Mouse (Mus musculus) midbrain, embryonic 14.5 days (tissue): ENCODE measurements around the gene Myo10. TPM values are rescaled to one million over a fixed set of nuclear protein-coding genes. Genes with fewer than 3 reads are reported as not detected.
A peak's percentile ranks its signal among the peaks of the same experiment; 100 is the strongest.

Experiments used
- ATAC-seq: fragments of 200-750 bp; cut with Nextera tagmentation; 2 replicates; pipeline ENCODE4 v1.8.0; 2017; ENCODE audit warnings: moderate number of reproducible peaks, moderate library complexity; ENCODE audit not compliant: low FRiP score, low TSS enrichment
- DNase-seq: peaks from one replicate; pipeline ENCODE4 v3.0.0-alpha.2; 2015
- H3K27ac ChIP-seq: fragments of 300-500 bp; sonication (generic); replicated peaks from 2 replicates; pipeline ENCODE4 v1.5.1; 2014; ENCODE audit warnings: mild to moderate bottlenecking, low read depth, low read length, moderate library complexity
- H3K27me3 ChIP-seq: fragments of 300-500 bp; sonication (generic); 2 replicates; pipeline ENCODE4 v1.6.1; 2014; ENCODE audit warnings: low read length, control low read depth, mixed read lengths; ENCODE audit not compliant: control insufficient read depth, insufficient read depth
- H3K36me3 ChIP-seq: fragments of 300-500 bp; sonication (generic); 2 replicates; pipeline ENCODE4 v1.6.1; 2014; ENCODE audit warnings: low read length, control low read depth; ENCODE audit not compliant: control insufficient read depth, insufficient read depth
- H3K4me1 ChIP-seq: fragments of 300-500 bp; sonication (generic); 2 replicates; pipeline ENCODE4 v1.6.1; 2014; ENCODE audit warnings: mild to moderate bottlenecking, antibody characterized with exemption, low read length, control low read depth; ENCODE audit not compliant: control insufficient read depth, insufficient read depth
- H3K4me2 ChIP-seq: fragments of 300-500 bp; sonication (generic); 2 replicates; pipeline ENCODE4 v1.6.1; 2014; ENCODE audit warnings: mild to moderate bottlenecking, low read length, moderate library complexity
- H3K4me3 ChIP-seq: fragments of 300-500 bp; sonication (generic); replicated peaks from 2 replicates; pipeline ENCODE4 v1.5.1; 2014; ENCODE audit warnings: low read depth, low read length
- H3K9ac ChIP-seq: fragments of 300-500 bp; sonication (generic); replicated peaks from 2 replicates; pipeline ENCODE4 v1.6.1; 2014; ENCODE audit warnings: mild to moderate bottlenecking, low read length, moderate library complexity
- H3K9me3 ChIP-seq: fragments of 300-500 bp; sonication (generic); 2 replicates; pipeline ENCODE4 v1.6.1; 2016; ENCODE audit warnings: low read length, control low read depth, mixed read lengths; ENCODE audit not compliant: control insufficient read depth
- WGBS: fragments of 180-500 bp; shearing (Covaris S2); extraction: QIAGEN DNeasy Blood & Tissue Kit; methylation state at CpG from one replicate; pipeline ENCODE4 v1.1.7; 2014; 5-methylcytosine and 5-hydroxymethylcytosine counted together
- polyA plus RNA-seq: library from polyadenylated mRNA; unstranded; fragments of >200 nt; fragmentation: Nextera tagmentation; extraction: Ambion mirVana; gene quantifications from 2 replicates; pipeline ENCODE4 v1.2.1, GENCODE M21; 2014

Myo10 gene
- polyA plus RNA-seq, 1 experiment from 2014 or later: 33.6 TPM

DNA sequence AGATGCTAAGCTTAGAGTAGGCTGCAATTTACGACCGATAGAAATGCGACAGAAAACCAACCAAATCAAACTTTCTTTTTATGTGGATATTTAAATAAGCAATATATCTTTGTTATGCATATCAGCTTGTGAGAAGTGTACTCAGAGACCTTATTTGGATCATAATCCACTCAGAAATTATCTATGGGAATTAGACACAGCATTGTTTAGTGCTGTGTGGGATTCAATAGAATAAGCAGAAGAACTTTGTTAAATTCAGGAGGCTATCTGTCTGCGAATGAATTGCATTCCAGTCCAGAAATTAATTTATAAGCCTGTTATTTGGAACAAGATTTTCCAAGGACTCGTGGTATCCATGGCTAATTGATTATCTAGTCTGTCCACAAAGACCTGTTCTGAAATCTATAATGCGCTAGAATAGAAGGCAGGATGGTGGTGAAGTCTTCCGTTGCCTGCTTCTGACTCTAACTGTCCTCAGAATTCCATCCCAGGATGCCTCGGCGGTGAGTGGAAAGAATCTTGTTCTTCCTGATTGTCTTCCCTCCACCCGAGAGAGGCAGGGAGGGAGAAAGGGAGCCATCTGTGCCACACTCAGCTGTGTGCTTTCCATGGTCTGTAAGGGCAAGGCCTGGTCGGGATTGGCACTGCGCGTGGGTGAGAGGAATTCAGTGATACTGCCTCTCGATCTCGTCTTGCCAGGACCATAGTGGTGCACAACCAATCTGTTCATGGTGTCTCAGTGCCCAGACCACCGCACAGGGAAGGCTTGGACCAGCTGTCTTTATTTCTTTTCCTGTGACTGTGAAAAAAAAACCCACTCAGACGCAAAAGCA is 52.0 kb downstream of the Myo10 start:
- Histone ChIP-seq H3K9ac (no peak overlapping the region), H3K4me1 (peaks cover 32% of the 10 kb centered on the region), H3K4me3 (no peak overlapping the region), H3K36me3 (no peaks in the 10 kb centered on the region), H3K27ac (peak overlapping the region; percentile 74), H3K4me2 (no peak overlapping the region), H3K9me3 (no peaks in the 10 kb centered on the region), H3K27me3 (no peaks in the 10 kb centered on the region; the same call in 1 of the 2 replicates)
- DNase-seq (peak; percentile 65), ATAC-seq (peak; percentile 43; the same call in 1 of the 2 replicates)
- WGBS: 32% methylated on average over 17 of the region's 17 CpGs

DNA sequence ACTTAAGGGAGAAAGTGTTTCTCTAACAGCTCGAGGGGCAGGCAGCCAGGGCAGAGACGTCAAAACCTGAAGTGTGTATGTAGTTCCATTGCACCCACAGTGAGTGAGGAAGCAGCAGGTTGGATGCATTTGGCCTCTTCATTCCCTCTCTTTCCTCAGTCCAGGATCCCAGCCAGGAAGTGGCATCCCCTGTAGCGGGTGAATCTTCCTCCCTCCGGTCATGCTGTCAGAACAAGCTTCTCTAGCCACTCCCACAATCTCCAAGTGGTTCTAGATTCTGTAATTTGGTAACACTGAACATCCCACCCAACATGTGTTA is 52.6 kb downstream of the Myo10 start:
- ATAC-seq: no peak
- Histone ChIP-seq H3K4me1 (peaks cover 29% of the 10 kb centered on the region), H3K9ac (no peak overlapping the region), H3K36me3 (no peaks in the 10 kb centered on the region), H3K4me3 (no peak overlapping the region), H3K27ac (peak overlapping the region; percentile 37; the same call in 1 of the 2 replicates), H3K27me3 (no peaks in the 10 kb centered on the region; the same call in 1 of the 2 replicates), H3K4me2 (no peak overlapping the region), H3K9me3 (no peaks in the 10 kb centered on the region)
- 73% methylated on average over 4 of the region's 4 CpGs for WGBS
- DNase-seq: no peak

DNA sequence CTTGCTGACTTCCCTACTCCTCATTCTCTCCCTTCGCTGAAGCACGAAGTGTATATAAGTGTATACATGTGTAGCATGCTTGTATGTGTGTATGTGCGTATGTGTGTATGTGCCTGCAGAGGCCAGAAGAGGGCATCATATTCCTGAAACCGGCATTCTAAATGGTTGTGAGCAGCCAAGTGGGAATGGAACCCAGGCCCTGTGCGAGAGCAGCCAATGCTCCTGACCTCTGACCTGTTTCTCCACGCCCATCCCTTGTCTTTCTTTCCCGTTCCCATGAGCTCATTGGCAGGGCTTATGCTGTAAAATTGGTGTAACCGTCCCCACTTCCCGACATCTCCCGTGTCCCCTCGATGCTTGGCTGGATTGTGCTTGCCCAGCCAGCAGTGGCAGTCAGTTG is 53.0 kb downstream of the Myo10 start:
- Histone ChIP-seq H3K9ac (no peak overlapping the region), H3K4me2 (no peak overlapping the region), H3K36me3 (no peaks in the 10 kb centered on the region), H3K27ac (no peak overlapping the region), H3K9me3 (no peaks in the 10 kb centered on the region), H3K4me1 (peaks cover 32% of the 10 kb centered on the region), H3K4me3 (no peak overlapping the region), H3K27me3 (no peaks in the 10 kb centered on the region; the same call in 1 of the 2 replicates)
- ATAC-seq (no peak), DNase-seq (no peak)
- 83% methylated on average over 11 of the region's 11 CpGs for WGBS

DNA sequence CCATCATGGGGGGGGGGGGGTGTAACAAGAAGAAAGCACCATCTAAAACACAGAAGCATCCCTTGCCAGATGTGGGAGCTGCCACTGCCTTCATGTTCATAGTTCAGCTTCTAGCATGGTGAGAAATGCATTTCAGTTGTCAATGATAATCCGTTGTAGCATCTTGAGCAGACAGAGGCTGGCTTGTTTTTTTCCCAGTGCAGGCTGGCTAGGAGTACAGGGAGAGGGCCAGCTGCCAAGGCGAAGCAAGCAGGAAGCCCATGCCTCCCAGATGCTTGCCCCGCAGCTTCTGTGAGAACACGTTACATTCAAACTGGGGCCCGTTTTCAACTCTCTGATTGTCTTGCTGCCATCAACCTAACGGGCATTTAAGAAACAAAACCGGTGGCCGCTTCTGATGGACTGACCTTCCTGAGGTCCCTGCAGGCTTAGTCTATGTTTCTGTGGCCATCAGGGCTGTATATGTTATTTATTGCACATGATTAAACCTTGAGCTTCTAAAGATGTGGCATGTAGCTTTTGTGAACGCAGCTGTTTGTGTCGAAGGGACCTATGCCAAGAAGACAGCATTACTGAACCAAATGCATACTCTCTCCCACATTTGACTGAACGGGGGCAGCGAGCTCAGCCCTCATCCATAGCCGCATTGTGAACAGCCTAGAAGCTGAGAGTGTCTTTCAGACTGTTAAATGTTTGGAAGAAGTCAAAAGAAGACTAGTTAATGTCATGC is 53.9 kb downstream of the Myo10 start:
- H3K4me3 ChIP-seq: no peak overlapping the region
- H3K9me3 ChIP-seq: no peaks in the 10 kb centered on the region
- no peak overlapping the region for H3K9ac ChIP-seq
- no peaks in the 10 kb centered on the region; the same call in 1 of the 2 replicates for H3K27me3 ChIP-seq
- DNase-seq: peak; percentile 63
- H3K36me3 ChIP-seq: no peaks in the 10 kb centered on the region
- 0 out of 2 replicates have a peak, but pooled peaks have one; percentile 31 for ATAC-seq
- WGBS: 50% methylated on average over 13 of the region's 13 CpGs
- no peak overlapping the region for H3K4me2 ChIP-seq
- peak overlapping the region; percentile 49 for H3K27ac ChIP-seq
- peaks cover 34% of the 10 kb centered on the region for H3K4me1 ChIP-seq

DNA sequence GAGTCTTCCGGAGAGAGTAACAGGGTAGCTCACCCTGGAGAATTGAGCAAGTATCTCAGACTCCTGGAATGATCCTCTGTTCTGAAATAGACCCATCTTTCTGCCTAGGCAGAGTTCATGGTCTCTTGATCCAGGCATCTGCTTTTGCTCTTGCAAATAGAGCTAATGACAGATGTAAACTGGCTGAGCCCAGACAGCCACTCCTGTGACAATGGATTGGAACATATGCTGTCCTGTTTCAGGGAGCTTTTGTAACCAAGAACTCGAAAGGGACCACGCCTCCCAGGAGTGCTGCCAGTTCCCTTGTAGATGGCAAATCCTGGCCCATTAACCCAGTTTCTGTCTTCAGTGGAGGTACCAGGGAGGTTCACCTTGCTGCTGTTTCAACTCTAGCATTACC is 56.8 kb downstream of the Myo10 start:
- H3K27me3 ChIP-seq: no peaks in the 10 kb centered on the region; the same call in 1 of the 2 replicates
- ATAC-seq: no peak
- H3K9me3 ChIP-seq: no peaks in the 10 kb centered on the region
- H3K36me3 ChIP-seq: no peaks in the 10 kb centered on the region
- WGBS: 38% methylated on average over 3 of the region's 3 CpGs
- H3K4me2 ChIP-seq: no peak overlapping the region
- H3K9ac ChIP-seq: no peak overlapping the region
- DNase-seq: no peak
- no peak overlapping the region for H3K4me3 ChIP-seq
- peaks cover 24% of the 10 kb centered on the region for H3K4me1 ChIP-seq
- H3K27ac ChIP-seq: no peak overlapping the region

DNA sequence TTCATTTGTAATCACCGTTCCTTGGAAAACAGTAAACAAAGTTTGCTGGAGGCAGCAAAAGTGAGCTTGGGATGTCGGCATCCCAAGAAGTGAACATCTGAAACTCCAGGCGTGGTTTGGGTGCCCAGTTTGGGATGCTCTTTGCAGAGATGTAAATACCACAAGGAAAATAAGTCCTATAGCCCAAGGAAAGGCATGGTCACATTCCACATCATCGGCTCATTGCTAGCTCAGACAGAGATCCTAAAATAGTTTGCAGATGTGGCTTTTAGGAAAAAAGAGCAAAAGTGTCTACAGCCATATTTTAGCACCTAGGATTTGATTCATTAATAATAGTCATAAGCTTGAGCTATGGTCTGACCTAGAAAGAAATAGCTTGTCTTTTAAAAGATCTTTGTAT is 57.3 kb downstream of the Myo10 start:
- Histone ChIP-seq H3K36me3 (no peaks in the 10 kb centered on the region), H3K9ac (no peak overlapping the region), H3K27me3 (no peaks in the 10 kb centered on the region; the same call in 1 of the 2 replicates), H3K4me3 (no peak overlapping the region), H3K27ac (no peak overlapping the region), H3K4me2 (no peak overlapping the region), H3K4me1 (peaks cover 19% of the 10 kb centered on the region), H3K9me3 (no peaks in the 10 kb centered on the region)
- ATAC-seq (no peak), DNase-seq (no peak)
- WGBS: 92% methylated on average over 4 of the region's 4 CpGs

DNA sequence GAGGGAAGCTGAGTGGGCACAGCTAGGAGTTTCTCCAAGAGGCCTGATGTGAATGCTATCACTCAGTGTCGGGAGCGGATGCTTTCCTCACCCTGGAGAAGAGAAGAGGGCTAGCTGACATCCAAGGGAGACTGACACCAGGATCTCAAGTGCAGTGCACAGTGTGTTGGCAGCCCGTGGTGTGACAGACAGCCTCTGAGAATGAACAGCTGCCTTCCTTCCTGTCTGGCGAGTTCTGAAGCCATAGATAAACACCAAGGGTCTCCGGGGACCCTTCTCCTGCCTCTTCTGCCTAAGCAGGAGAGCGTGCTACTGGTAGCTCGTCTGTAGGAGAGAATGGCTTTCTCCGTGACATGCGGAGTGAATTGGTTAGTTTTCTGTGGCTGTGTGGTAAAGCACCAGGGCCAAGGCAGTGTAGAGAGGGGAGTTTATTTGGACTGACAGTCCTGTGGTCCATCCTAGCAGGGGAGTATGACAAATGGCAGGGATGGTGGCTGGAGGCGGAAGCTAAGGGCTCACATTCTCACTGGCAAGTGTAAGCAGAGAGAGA is 58.0 kb downstream of the Myo10 start:
- Histone ChIP-seq H3K9me3 (no peaks in the 10 kb centered on the region), H3K36me3 (no peaks in the 10 kb centered on the region), H3K27ac (no peak overlapping the region), H3K27me3 (no peaks in the 10 kb centered on the region; the same call in 1 of the 2 replicates), H3K4me2 (no peak overlapping the region), H3K4me3 (no peak overlapping the region), H3K4me1 (peaks cover 19% of the 10 kb centered on the region), H3K9ac (no peak overlapping the region)
- DNase-seq: peak; percentile 60
- no peak for ATAC-seq
- 56% methylated on average over 10 of the region's 10 CpGs for WGBS

DNA sequence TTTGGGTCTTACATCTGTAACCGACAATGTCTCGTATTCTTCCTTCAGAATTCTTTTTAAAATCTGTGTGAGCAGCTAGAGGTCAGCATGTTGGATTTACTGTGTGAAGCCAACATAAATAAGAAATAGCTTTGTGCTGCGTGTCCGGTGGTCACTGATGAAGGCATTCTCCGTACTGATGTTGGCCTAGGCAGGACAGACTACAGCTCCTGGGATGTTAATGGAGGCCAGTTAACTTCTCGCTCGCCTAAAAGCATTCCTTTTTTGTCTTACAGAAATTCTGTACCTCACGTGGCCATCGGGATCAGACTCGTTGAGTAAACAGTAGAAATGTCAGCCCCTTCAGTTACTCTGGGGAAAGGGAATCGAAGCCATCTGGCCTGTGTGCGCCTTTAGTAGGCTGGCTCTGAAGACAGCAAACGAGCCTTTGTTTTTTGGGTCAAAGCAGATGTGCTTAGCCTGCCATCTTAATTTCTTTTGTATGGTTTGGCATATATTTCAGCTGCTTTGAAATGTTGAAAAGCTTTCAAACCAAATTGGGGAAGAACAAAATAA is 60.7 kb downstream of the Myo10 start:
- 50% methylated on average over 13 of the region's 13 CpGs for WGBS
- H3K4me3 ChIP-seq: no peak overlapping the region
- H3K4me2 ChIP-seq: no peak overlapping the region
- H3K4me1 ChIP-seq: peaks cover 7% of the 10 kb centered on the region; the same call in 1 of the 2 replicates
- H3K36me3 ChIP-seq: no peaks in the 10 kb centered on the region
- no peak overlapping the region for H3K27ac ChIP-seq
- no peak overlapping the region for H3K9ac ChIP-seq
- DNase-seq: no peak
- no peaks in the 10 kb centered on the region for H3K27me3 ChIP-seq
- no peaks in the 10 kb centered on the region for H3K9me3 ChIP-seq
- ATAC-seq: no peak
